22 mouse cellular contexts compared by ENCODE assay signal in genomic region chr8:61426671-61427070, GRCm38 (mm10).
DNase-seq lines count a peak whose midpoint lies in the region; ATAC-seq and TF ChIP-seq lines count a peak whose summit lies in the region.
"Had no signal": no experiment of that assay in that cellular context is flagged by ENCODE, and none has a peak within 500 bp of the region (broad histone marks: within the 10 kb centered on the region; RNA-seq: fewer than 3 reads in every experiment).

No protein-coding gene starts in this region.

- TF ChIP-seq CTCF in liver, postnatal 0 days (IDR thresholded peaks at IDR 0.05; ENCODE audit: low read depth), result no peak

- no peak overlapping the region for H3K4me2 ChIP-seq in liver, postnatal 0 days (ENCODE audit: low read depth, low read length)
- H3K4me2 ChIP-seq: embryonic facial prominence, embryonic 12.5 days; forebrain, embryonic 12.5 days; heart, embryonic 11.5 days; heart, embryonic 15.5 days; hindbrain, embryonic 13.5 days had no signal

- no peak for TF ChIP-seq EP300 in liver, postnatal 0 days (IDR thresholded peaks at IDR 0.05; ENCODE audit: low read depth)

- H3K36me3 ChIP-seq in liver, postnatal 0 days (replicated peaks; ENCODE audit: insufficient read depth, low read length), result no peaks in the 10 kb centered on the region
- H3K36me3 ChIP-seq: embryonic facial prominence, embryonic 12.5 days; forebrain, embryonic 12.5 days; heart, embryonic 15.5 days; hindbrain, embryonic 13.5 days had no signal

- H3K27me3 ChIP-seq in liver, postnatal 0 days (ENCODE audit: insufficient read depth, low read length), result no peaks in the 10 kb centered on the region
- H3K27me3 ChIP-seq: embryonic facial prominence, embryonic 12.5 days; forebrain, embryonic 12.5 days; heart, embryonic 15.5 days; hindbrain, embryonic 13.5 days had no signal

- H3K4me3 ChIP-seq in liver, postnatal 0 days (ENCODE audit: low read depth, low read length), result no peak overlapping the region
- H3K4me3 ChIP-seq: embryonic facial prominence, embryonic 12.5 days; forebrain, embryonic 12.5 days; heart, adult 2 months; heart, embryonic 15.5 days; hindbrain, embryonic 13.5 days had no signal

- no peak overlapping the region for H3K9ac ChIP-seq in liver, postnatal 0 days (replicated peaks)
- H3K9ac ChIP-seq: embryonic facial prominence, embryonic 12.5 days; forebrain, embryonic 12.5 days; heart, embryonic 15.5 days; hindbrain, embryonic 13.5 days had no signal

- H3K27ac ChIP-seq in liver, postnatal 0 days (ENCODE audit: low read depth), result no peak overlapping the region
- H3K27ac ChIP-seq: embryonic facial prominence, embryonic 12.5 days; forebrain, embryonic 12.5 days; heart, adult 2 months; heart, embryonic 15.5 days; hindbrain, embryonic 13.5 days had no signal

- H3K9me3 ChIP-seq in liver, postnatal 0 days (ENCODE audit: low read length), result no peaks in the 10 kb centered on the region
- H3K9me3 ChIP-seq: embryonic facial prominence, embryonic 12.5 days; forebrain, embryonic 12.5 days; heart, embryonic 15.5 days; hindbrain, embryonic 13.5 days had no signal

- 57% methylated on average over 5 of the region's 5 CpGs for WGBS in liver, postnatal 0 days (ENCODE audit: insufficient replicate concordance)

- ATAC-seq in liver, postnatal 0 days, result no peak
- ATAC-seq in erythroid progenitor cell, adult 5-6 weeks (replicated peaks; ENCODE audit: low FRiP score, poor library complexity, severe bottlenecking), result no peak
- ATAC-seq: forebrain, embryonic 16.5 days; intestine, postnatal 0 days had no signal

- DNase-seq in liver (peak; percentile 18), MEL-GATA-1-ER (ENCODE audit: extremely low read depth, low read depth) (peak; percentile 40)
- DNase-seq in liver, postnatal 0 days, result no peak
- peak; percentile 58 for DNase-seq in induced T-regulatory cell, adult 2 months (ENCODE audit: low read depth)
- no peak for DNase-seq in testis, postnatal 14 days (ENCODE audit: low spot score)
- no peak for DNase-seq in cerebellum, postnatal 25 days
- DNase-seq: adrenal gland, adult 2 months; adrenal gland, postnatal 25 days; B cell, adult 2 months; cerebellum, adult 2 months; cerebellum, postnatal 10 days; gastrocnemius, postnatal 14 days; heart, adult 2 months; heart, postnatal 14 days had no signal

- no peaks in the 10 kb centered on the region for H3K4me1 ChIP-seq in liver, postnatal 0 days (ENCODE audit: insufficient read depth)
- H3K4me1 ChIP-seq: forebrain, embryonic 12.5 days had no signal

Comparison
In these comparisons a context has a peak if more than half of its experiments do, and no peak if none do; other contexts are left out.
1. DNase-seq: peak in liver (single experiment), MEL-GATA-1-ER (single experiment) and induced T-regulatory cell, adult 2 months (single experiment); none in liver, postnatal 0 days (single experiment), testis, postnatal 14 days (single experiment) and cerebellum, postnatal 25 days (0 of 2).